Mouse (Mus musculus): ENCODE results near the gene Igfbp7.

The Igfbp7 gene

DNA sequence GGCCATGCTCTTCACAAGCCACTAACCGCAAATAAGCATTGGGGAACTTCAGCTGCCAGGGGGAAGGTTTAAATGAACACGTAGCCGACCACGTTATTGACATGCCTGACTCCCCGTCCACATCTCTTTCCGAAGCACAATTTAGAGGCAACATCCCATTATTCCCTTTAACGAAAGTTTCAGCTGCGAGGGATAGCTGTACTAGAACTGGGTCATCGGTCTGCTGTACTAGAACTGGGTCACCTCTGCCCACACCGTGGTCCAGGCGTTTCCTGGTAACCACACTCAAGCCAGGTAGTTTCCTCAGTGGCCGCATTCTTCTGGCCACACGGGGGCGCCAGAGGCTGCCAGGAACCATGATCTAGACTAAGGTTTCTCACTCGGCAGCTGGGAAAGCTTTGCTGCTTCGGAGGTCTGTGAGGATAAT is 53.5 kb downstream of the Igfbp7 start:
- peak; percentile 79 to 87 for DNase-seq (ENCODE audit: low spot score in 2 of 2)

DNA sequence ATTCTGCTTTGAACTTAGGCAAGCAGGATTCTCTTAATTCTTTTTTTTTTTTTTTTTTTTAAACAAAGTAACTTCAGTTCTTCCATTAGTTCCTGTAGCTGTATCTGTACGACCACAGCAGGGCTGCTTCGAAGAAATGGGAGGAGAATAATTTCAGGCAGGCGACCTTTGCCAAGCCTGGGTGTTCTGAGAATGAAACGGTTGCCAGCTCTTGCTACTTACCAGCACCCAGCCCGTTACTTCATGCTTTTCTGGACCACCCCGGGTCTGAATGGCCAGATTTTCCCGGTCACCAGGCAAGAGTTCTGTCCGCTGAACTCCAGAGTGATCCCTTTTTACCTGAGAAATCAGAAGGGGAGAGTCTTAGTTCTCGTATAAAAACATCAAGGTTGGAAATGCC is 56.1 kb downstream of the Igfbp7 start:
- DNase-seq (ENCODE audit: low spot score in 2 of 2) = no peak

DNA sequence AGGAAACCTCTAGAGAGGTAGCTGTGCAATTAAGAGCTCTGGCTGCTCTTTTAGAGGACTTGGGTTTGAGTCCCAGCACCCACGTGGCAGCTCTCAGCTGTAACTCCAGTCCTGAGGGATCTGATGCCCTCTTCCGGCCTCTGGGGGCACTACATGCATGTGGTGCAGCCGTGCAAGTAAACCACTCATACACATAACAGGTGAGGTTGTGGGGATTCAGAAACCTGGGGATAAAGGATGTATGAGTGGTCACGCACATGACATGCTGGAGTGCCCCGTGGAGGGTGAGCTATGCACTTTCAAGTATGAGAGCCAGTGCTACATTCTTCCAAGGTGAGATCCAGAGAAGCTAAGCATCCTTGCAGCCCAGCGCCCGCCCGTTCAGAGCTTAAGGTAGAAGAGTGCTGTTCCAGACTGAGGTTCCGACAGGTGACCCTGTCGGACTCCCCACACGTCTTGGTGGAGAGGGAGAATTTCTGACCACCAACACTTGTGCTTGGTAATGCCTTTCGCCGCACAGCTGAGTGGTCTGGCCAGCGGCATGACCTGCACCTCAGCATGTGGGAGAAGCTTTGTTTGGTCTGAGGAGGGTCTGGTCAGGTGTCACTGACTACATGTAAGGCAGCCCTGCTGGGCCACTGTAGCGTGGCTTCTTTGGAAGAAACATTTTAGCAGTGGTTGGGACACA is 57.7 kb downstream of the Igfbp7 start:
- no peak for DNase-seq (ENCODE audit: low spot score in 2 of 2)

DNA sequence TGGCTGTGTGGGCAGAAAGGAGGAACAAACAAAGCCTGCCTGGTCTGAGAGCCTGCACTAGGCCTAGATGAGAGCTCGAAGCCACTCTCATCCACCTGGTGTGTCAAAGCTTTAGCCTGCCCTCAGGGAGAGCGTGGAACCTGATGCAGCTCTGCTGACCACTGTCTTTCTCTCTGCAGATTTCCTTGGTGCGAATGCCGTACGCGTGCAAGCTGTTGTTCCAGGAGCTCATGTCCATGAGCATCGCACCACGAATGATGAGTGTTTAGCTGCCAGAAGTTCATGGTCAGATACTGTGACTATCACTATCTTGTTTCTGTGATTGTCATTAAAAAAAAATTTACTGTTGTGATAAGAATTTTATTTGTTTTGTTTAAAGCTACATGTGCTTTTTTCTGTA is 58.9 kb downstream of the Igfbp7 start:
- no peak for DNase-seq (ENCODE audit: low spot score in 2 of 2)

DNA sequence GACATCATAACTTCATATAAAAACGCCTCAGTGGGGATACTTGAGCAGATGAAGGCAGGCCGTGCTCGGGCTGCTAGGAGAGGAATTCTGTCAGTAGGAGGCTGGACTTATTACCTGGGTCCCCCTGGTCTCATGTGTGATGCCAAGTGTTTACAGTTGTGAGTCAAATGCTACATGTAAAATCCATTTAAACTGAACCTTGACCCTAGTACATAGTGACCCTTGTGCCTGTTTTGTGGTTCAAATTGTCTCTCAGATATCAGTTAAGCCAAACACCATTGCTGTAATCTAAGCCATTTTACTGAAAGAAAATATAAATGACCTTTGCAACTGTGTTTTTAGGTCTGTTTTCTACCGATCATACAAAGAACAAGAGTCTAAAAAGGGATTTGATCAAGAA is 67.8 kb downstream of the Igfbp7 start:
- no peak for DNase-seq (ENCODE audit: low spot score in 2 of 2)

DNA sequence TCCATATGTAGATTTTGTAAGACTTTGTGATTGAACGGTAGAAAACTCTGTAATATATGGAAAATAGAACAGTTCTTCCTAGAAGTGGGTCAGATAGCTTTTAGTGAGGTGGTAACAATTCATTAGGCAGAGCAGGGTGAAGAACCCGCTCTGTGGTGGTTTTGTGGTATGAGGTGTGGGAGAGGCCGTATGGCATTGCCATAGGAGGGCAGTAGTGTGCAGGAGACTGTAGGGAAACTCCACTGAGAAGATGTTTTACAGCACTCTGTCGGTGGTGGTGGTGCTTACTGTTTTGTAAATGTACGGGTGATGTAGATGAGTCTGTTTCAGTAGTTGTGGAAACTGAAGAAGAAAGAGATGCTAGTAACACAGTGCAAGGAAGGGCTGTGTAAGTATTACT is 77.7 kb downstream of the Igfbp7 start:
- no peak for DNase-seq (ENCODE audit: low spot score in 2 of 2)

DNA sequence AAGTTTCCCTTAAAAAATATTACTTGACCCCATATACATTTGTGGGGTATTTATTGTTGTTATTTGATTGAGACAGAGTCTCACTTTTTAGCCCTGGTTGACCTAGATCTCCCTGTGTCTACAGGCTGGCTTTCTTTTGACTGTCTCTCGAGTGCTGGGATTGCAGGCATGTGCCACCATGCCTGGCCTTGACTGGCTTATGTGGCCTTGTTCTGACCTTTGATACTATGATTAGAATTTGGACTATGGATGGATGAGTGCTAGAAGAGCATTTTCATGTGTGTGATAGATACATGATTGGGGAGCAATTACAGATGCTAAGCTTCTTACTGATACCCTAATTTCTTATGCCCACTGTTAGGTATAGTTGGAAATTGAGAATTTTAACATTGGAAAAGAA is 82.9 kb downstream of the Igfbp7 start:
- no peak for DNase-seq (ENCODE audit: low spot score in 2 of 2)

DNA sequence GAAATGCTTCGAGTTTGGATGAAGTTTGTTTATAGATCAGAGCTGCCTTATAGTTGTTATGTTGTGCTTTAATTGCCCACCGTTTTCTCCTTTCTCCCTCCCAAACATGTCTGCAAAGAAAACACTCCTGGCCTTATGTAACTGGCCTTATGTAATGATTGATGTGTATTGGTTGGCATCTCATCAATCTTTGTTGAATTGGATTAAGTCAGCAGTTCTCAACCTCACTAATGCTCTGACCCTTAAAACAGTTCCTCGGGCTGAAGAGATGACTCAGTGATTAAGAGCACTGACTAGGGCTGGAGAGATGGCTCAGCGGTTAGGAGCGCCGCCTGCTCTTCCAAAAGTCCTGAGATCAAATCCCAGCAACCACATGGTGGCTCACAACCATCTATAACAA is 92.9 kb downstream of the Igfbp7 start:
- DNase-seq (ENCODE audit: low spot score in 2 of 2) = no peak

DNA sequence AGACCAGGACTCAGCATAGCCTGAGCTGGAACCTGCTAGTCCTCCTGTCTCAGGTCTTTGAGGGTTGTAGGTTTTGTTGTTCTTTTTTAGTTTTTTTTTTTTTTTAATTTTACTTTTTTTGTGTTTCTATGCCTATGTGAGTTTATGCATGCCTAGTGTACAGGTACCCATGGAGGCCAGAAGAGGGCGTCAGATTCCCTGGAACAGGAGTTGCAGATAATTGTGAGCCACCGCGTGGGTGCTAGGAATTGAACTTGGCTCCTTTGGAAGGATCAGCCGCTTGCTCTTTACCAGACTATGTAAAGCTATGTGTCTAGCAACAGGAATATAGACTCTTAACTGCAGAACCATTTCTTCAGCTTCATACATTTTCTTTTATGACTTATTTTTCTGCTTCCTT is 93.6 kb downstream of the Igfbp7 start:
- DNase-seq (ENCODE audit: low spot score in 2 of 2) = no peak

DNA sequence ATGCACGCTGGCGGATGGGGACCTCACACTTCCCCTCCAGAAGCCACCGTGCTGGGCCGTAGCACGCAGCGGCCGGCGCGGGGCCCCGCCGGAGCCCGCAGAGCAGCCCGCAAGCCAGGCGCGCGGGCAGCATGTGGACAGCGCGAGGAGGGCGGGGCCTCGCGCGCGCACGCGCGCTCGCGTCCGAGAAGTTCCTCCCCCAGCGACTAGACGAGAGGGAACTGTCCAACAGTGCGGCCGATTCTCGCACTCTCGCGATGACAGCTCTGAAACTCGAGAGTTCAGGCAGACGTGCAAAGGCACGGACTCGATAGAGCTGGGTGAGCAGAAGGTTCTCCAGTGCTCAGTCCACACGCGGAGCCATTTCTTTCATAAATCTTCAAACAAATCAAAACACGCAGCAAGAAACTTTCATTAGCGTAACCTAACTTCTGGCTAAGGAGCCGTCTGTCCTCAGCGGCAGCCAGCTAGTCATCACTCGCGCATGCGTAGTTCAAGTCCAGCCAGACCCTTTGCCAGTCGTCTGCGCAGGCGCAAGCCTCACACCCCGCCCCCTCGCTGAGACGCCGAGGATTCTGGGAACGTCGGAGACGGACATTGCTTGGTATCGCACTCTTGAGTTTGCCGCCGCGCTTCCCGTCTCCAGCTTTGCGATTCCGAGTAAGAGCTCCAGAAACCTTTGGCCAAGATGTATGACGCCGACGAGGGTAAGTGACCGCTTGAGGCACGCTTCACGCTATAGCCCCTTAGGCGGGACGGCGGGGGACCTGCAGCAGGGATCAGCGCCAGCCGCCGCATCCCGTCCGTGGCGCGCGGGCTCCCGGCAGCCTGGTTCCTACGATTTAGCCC is 97.7 kb downstream of the Igfbp7 start, which contains the start of the genes Noa1 and Polr2b:
Noa1 (minus strand) TSS at position 161 of the 849 bp plus-strand sequence.
Polr2b (plus strand) TSS at position 224 of the 849 bp plus-strand sequence.
- peak; percentile 95 to 97 for DNase-seq (ENCODE audit: low spot score in 2 of 2)

DNA sequence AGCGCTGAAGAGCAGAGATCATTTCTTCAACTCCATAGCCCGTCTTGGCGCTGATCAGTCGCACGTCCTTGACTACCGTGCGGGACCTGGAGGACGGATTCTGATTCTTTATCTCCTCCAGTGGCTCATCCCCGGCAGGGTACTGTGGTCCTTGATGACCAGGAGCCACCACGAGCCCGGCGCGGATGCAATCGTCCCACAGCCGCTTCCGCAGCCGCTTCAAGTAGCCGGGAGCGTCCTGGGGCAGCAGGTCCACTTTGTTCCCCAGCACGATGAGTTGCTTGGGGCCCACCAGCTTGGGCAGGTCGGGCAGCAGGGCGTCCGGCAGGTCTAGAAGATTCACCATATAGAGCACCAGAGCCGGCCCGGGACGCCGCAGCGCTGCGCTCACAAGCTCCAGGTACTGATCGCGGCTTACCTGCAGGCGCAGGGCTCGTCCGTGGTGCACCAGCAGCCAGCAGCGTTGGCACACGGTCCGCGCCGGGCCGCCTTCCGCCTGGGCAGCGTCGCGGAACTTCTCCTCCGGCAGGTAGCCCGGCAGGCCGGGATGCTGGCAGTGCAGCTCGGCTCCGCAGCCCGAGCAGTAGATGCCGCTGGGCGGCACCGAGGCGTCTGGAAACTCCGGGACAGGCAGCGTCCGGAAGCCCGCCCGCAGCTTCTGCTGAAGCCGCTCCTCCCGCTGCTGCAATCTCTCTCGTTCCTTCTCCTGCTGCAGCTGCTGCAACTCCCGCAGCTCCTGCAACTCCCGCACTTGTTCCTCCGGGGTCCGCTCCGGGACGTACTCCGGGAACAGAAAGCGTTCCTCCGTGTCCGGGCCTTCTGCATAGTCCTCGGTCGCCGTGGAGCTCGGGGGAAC is 98.6 kb downstream of the Igfbp7 start:
- peak; percentile 16 for DNase-seq (ENCODE audit: low spot score in 2 of 2)

DNA sequence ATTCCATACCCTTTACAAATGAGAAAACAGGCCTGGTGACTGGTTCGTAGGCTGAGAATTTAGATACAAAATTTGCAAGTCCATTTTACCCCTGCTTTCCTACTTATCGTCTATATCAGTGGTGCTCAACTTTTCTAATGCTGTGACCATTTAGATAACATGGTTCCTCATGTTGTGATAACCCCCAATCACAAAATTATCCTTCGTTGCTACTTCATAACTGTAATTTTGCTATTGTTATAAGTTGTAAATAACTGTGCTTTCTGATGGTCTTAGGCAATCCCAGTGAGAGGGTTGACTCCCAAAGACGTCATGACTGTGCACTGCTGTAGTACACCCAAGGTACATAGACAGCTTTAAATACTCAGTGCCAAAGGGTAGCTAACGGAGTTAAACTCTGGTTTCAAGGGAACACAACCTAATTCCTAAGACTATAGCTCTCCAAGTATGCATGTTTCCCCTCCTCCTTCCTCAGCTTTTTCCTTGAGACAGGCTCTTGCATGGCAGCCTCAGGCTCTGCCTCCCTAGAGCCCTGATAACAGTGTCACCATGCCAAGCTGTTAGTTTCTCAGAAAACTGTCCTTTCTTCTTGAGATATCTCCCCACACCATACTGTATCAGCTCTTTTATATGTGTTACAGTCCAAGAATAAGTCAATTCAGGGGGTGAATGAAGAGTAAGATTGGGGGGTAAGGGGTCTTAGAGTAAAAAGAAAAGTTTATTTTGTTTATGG is 99.9 kb downstream of the Igfbp7 start:
- DNase-seq (ENCODE audit: low spot score in 2 of 2) = no peak

DNA sequence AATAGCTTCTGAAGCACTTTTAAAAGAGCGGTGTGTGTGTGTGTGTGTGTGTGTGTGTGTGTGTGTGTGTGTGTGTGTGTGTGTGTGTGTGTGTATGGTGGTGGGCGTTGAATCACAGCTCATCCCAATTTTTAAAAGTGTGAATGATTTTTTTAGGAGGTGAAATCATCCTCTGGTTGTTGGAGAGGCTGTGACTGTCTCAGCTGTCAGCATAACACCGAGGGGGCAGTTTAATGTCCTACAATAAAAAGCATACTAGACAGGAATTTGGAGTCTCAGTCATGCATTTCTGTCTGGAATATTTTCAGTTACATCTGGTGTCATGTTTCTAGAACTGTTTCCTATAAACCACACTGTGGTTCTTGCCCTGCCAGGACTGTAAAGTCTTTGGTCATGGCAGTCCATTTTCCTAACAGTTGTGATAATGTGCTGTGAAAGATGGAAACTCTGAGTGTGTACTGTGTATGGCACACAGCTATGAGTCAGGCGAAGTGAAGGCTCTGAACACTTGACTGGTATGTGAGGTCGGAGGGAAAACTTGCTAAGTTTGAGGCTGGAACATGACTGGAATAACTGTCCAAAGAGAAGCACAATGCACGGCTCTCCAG is 106.4 kb downstream of the Igfbp7 start:
- DNase-seq (ENCODE audit: low spot score in 2 of 2) = peak in 1 of 2 experiments; percentile 9

DNA sequence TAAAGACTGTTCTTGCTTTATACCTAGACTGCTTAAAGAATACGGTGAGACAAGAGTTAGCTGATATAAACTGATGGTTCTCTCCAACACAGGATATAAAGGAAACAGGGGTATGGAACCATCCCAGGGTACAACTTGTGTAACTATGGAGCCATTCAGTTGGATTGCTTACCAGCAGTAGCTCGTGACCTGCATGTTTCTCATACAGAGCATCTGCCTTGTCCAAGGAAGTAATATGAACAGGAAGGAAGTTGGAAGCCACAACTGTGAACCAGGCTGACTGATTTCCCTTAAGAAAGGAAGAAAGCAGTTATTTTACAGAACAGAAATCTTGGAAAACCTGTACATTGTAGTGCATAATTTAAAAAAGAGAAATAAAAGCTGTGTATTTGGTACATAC is 108.4 kb downstream of the Igfbp7 start:
- DNase-seq (ENCODE audit: low spot score in 2 of 2) = no peak
